Mouse (Mus musculus) C2C12 (cell line): ENCODE results near the gene Cd47. TPM values are rescaled to one million over a fixed set of nuclear protein-coding genes. Genes with fewer than 3 reads are reported as not detected.

Source experiments
- H3K27me3 ChIP-seq: one replicate; pipeline ENCODE4 v1.6.1; 2011; ENCODE audit not compliant: control insufficient read depth, insufficient read depth, insufficient read length
- H3K36me3 ChIP-seq: one replicate; pipeline ENCODE4 v1.6.1; 2011; ENCODE audit not compliant: control insufficient read depth, insufficient read depth
- H3K4me3 ChIP-seq: one replicate; pipeline ENCODE4 v1.5.1; 2011; ENCODE audit warnings: mild to moderate bottlenecking, control low read depth; ENCODE audit not compliant: poor library complexity, insufficient read depth, severe bottlenecking
- H3K79me2 ChIP-seq: one replicate; pipeline ENCODE4 v1.6.1; 2011; ENCODE audit not compliant: control insufficient read depth, insufficient read depth
- H3K79me3 ChIP-seq: one replicate; pipeline ENCODE4 v1.6.1; 2011; ENCODE audit warnings: low read depth, control low read depth
- H3ac ChIP-seq: one replicate; pipeline ENCODE3; 2011; ENCODE audit warnings: low read depth; ENCODE audit not compliant: control insufficient read depth, insufficient read length
- CEBPB ChIP-seq: IDR thresholded peaks from one replicate; pipeline ENCODE4 v1.6.1; 2011; ENCODE audit warnings: low read depth, mild to moderate bottlenecking, control low read depth, moderate library complexity
- CTCF ChIP-seq: IDR thresholded peaks from one replicate; pipeline ENCODE4 v1.5.1; 2011; ENCODE audit not compliant: control insufficient read depth, insufficient read depth, insufficient read length
- FOSL1 ChIP-seq: IDR thresholded peaks from one replicate; pipeline ENCODE4 v1.8.0; 2011; ENCODE audit warnings: mild to moderate bottlenecking, low read length; ENCODE audit not compliant: poor library complexity, insufficient read depth, severe bottlenecking
- MAX ChIP-seq: IDR thresholded peaks from one replicate; pipeline ENCODE4 v1.6.1; 2011; ENCODE audit warnings: mild to moderate bottlenecking, control low read depth
- MYOD1 ChIP-seq: IDR thresholded peaks from one replicate; pipeline ENCODE4 v1.6.1; 2011; ENCODE audit warnings: low read depth; ENCODE audit not compliant: control insufficient read depth, insufficient read length
- MYOG ChIP-seq: IDR thresholded peaks from one replicate; pipeline ENCODE4 v1.6.1; 2011; ENCODE audit not compliant: control insufficient read depth, insufficient read length; ENCODE audit errors: extremely low read depth
- USF1 ChIP-seq: IDR thresholded peaks from one replicate; pipeline ENCODE4 v1.6.1; 2011; ENCODE audit warnings: low read depth, mild to moderate bottlenecking, control low read depth, moderate library complexity
- polyA plus RNA-seq: library from polyadenylated mRNA; unstranded; fragments of >200 nt; fragmentation: generic; extraction: Trizol; gene quantifications from one replicate; pipeline ENCODE4 v1.2.1, GENCODE M21; 2012; ENCODE audit warnings: missing spikeins

Gene Cd47
- polyA plus RNA-seq, 1 experiment: 76.0 TPM

DNA sequence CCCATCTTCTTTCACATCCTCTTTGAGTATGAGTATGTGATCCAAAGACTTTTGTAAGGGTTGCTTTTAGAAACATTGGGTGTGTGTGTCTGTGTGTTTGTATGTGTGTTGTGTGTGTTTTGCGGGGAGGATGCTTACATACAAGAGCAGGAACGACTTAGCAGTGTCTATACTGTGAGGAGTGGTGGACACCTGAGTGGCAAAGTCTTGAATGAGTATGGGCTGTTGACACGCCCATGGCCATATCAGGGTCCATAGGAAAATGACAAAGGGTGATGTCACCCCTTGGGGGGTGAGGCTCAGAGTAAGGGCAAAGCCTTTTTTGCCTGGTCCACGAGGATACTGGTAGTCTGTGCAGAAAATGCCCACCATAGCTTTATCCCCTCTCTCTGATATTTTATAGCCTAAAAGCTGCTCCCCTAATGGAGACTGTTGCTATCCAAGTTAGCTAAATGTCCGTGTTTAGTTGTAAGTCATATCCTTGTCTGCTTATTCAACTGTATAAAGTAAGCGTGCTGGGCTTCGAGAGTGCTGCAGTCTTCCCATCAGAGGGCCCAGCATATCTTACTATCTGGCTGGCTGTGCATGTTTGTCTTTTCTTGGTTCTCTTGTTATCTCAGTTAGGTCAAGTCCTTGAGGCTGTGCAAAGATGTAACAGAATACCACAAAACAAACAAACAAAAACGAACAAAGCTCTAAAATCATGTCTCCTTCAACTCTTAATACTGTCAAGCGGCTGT, 76.1 kb downstream of the Cd47 start:
- peaks cover 16% of the 10 kb centered on the region for H3K36me3 ChIP-seq
- no peaks in the 10 kb centered on the region for H3K27me3 ChIP-seq
- H3K79me2 ChIP-seq: peaks cover 99% of the 10 kb centered on the region
- H3ac ChIP-seq: no peak overlapping the region
- H3K79me3 ChIP-seq: peaks cover 90% of the 10 kb centered on the region
- no peak overlapping the region for H3K4me3 ChIP-seq
- TF ChIP-seq MYOG (no peak), MAX (no peak), FOSL1 (no peak), MYOD1 (no peak), CTCF (no peak), USF1 (no peak), CEBPB (no peak)

DNA sequence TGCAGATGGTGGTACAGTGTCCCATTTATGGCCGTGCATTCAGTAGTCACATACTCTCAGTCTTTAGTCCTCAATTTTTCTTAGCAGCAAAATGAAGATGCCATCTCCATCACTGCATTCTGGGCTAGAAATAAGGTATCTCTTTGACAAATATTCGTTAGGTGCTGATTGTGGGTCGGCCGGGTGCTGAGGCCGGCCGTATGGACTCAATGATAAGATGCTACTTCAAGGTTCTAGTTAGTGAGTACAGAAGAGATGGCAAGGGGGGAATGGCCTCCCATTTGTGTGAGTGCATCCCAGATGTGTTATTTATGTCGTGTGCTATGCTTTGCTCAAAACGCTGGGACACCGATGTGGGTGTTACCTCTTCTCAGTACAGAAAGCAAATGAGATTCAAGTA, 76.9 kb downstream of the Cd47 start:
- TF ChIP-seq USF1: no peak
- no peak for TF ChIP-seq FOSL1
- no peak for TF ChIP-seq MAX
- TF ChIP-seq MYOD1: no peak
- no peak for TF ChIP-seq CTCF
- TF ChIP-seq CEBPB: no peak
- TF ChIP-seq MYOG: no peak
- no peak overlapping the region for H3ac ChIP-seq
- H3K36me3 ChIP-seq: peaks cover 16% of the 10 kb centered on the region
- peaks cover 88% of the 10 kb centered on the region for H3K79me3 ChIP-seq
- H3K4me3 ChIP-seq: no peak overlapping the region
- H3K79me2 ChIP-seq: peaks cover 99% of the 10 kb centered on the region
- H3K27me3 ChIP-seq: no peaks in the 10 kb centered on the region

DNA sequence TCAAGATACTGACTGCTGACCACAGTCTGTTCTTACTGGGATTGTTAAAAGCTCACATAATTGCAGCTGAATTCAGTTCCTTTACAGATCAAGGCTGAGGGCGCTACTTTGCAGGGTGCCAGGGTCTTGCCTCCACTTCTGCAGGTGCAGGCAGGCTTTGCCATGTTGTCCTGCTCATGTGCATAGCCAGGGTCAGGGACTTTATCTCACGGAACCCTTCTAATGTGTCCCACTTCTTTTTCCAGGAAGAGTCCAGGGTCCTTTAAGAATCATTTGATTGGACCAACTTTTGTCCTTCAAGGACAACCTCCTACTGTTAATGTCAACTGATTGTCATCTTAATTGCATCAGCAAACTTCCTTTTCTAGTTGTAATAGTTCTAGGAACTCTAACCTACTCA, 77.7 kb downstream of the Cd47 start:
- peaks cover 99% of the 10 kb centered on the region for H3K79me2 ChIP-seq
- H3K79me3 ChIP-seq: peaks cover 89% of the 10 kb centered on the region
- H3K27me3 ChIP-seq: no peaks in the 10 kb centered on the region
- H3K36me3 ChIP-seq: peaks cover 16% of the 10 kb centered on the region
- no peak overlapping the region for H3K4me3 ChIP-seq
- H3ac ChIP-seq: no peak overlapping the region
- TF ChIP-seq CEBPB (no peak), MYOG (no peak), FOSL1 (no peak), MAX (no peak), MYOD1 (no peak)

DNA sequence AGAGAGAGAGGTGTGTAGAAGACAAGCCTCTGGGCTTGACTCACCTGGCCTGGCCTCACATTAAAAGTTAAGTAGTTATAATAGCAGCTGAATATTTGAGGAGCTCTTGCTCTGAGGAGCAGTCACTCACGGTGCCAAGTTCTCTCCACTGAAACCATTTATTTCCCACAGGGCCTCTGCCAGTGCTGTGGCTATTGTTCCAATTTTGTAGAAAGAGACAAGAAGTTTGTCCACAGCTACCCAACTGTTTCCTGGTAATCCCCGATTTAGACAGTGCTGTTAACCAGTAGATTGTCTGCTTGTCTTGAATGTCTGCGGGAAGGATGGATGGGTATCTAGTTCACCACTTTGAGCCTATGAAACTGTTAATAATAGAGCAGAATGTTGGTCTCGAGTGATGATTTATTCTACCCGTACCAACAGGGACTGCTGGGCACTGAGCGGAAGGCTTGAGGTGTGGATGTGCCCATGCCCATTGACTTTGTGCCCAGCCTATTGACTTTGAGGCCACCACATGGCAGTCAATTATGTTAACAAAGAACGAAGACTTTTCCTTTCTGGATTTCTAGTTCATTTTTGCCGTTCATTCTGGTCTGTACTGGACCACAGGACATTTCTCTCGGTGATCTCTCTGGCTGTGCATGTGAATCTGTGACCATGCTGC, 86.2 kb downstream of the Cd47 start:
- H3K79me3 ChIP-seq: peaks cover 45% of the 10 kb centered on the region
- TF ChIP-seq MYOD1 (no peak), USF1 (no peak), MYOG (no peak), MAX (no peak), CTCF (no peak), FOSL1 (no peak), CEBPB (no peak)
- no peaks in the 10 kb centered on the region for H3K27me3 ChIP-seq
- no peak overlapping the region for H3K4me3 ChIP-seq
- peaks cover 85% of the 10 kb centered on the region for H3K79me2 ChIP-seq
- H3K36me3 ChIP-seq: peaks cover 27% of the 10 kb centered on the region
- H3ac ChIP-seq: no peak overlapping the region

DNA sequence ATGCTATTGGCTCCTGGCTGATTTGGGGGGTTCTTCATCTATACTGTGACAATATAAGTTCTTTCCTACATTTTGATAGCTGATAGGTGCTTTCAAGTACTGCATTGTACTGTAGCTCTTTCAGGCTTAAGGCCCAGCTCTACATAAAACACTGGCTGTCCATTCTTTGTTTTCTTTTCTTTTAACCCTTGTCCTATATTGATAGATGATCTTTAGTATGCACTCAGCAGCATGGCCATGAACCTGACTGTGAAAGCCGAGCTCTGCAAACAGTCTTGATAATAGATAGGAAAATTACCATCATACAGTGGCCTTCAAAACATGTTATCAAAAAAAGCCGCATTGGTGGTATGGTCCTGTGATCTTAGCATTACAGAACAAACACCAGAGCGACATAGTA, 87.0 kb downstream of the Cd47 start:
- H3ac ChIP-seq: no peak overlapping the region
- H3K79me3 ChIP-seq: peaks cover 47% of the 10 kb centered on the region
- TF ChIP-seq MAX (no peak), CTCF (no peak)
- peaks cover 84% of the 10 kb centered on the region for H3K79me2 ChIP-seq
- H3K27me3 ChIP-seq: no peaks in the 10 kb centered on the region
- H3K4me3 ChIP-seq: no peak overlapping the region
- H3K36me3 ChIP-seq: peaks cover 30% of the 10 kb centered on the region
